Mouse (Mus musculus) cerebral cortex, adult 2 months (tissue): Measurements from ENCODE around the gene Cntln.

ENCODE experiments used
- WGBS: fragments of 180-500 bp; shearing (Covaris S2); methylation state at CpG from one replicate; pipeline ENCODE4 v1.1.7; 2018; 5-methylcytosine and 5-hydroxymethylcytosine counted together

Gene Cntln

GRCm38 (mm10) chr4:84884111-84884538 lies at the start of gene Cntln:
Gene Cntln (plus strand): TSS chr4:84884309.
- under 1% methylated on average over 50 of the region's 50 CpGs for WGBS

DNA sequence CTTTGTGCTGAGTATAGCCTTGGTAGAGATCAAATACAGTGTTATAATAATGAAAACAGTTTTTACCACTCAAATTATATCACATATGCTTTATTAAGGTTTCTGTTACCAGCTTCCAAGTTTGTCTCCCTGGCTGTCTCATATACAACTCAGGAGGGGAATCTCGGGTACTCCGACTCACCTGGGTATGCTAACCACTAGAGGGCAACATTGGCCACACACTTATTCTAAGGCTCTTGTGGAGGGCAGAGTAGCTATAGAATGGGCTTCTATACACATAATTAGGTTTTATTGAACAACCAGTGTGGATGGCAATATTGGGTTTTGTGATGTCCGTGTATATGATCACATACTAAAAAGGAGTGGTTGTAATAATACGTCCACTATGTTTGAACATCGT lies 47.1 kb upstream of the Cntln start:
- WGBS = 44% methylated on average over 5 of the region's 5 CpGs

GRCm38 (mm10) chr4:84838545-84838944 lies 45.6 kb upstream of the Cntln start:
- 79% methylated on average over 3 of the region's 3 CpGs for WGBS

DNA sequence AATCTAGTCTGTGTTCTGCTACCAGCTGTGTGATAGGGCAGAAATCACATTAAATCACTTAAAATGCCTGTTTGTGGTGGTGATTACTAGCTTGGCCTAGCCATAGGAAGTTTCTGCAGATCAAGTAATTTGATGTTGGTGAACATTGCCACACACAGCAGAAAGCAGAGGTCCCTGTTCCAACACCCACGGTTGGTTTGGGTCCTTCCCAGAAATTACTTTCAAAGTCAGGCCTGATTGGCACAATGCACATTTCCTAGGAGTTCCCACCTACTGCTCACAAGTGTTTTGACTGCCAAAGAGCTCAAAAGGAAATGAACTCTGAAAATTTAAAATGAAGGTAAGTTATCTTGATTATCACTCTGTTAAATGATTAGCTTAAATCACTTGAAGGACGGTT lies 44.6 kb upstream of the Cntln start:
- WGBS = 68% methylated on average over 2 of the region's 2 CpGs

DNA sequence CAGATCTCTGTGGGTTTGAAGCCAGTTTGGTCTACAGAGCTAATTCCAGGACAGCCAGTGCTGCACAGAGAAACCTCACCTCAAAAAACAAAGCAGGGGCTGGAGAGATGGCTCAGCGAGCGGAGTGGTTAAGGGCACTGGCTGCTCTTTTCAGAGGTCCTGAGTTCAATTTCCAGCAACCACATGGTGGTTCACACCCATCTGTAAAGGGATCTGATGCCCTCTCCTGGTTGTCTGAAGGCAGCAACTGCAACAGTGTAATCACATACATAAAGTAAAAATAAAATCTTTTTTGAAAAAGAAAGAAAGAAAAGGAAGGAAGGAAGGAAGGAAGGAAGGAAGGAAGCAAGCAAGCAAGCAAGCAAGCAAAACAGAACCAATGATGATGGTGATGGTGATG lies 26.5 kb upstream of the Cntln start:
- 83% methylated on average over 2 of the region's 2 CpGs for WGBS

DNA sequence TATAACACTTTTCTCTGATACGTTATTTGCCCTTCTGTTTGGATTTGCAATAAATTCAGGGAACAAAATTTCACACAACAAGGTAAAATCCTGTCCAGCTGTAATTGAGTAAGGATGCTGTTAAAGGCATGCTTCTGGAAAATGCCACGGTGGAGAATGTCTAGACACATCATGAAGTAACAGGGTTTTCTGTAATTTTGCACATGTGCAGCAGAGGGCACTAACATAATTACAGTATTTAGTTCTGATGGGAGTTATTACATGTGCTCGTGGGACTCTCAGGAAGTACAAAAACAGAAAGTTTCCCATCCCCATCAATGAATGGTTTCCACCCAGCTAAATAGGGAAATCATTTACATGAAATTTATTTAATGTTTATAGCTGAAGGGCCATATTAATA lies 7.8 kb upstream of the Cntln start:
- WGBS = 28% methylated on average over 3 of the region's 3 CpGs

- 48% methylated on average over 12 of the region's 12 CpGs for WGBS
These were observed 463 bp upstream of the Cntln start for GRCm38 (mm10) chr4:84883646-84884045.

DNA sequence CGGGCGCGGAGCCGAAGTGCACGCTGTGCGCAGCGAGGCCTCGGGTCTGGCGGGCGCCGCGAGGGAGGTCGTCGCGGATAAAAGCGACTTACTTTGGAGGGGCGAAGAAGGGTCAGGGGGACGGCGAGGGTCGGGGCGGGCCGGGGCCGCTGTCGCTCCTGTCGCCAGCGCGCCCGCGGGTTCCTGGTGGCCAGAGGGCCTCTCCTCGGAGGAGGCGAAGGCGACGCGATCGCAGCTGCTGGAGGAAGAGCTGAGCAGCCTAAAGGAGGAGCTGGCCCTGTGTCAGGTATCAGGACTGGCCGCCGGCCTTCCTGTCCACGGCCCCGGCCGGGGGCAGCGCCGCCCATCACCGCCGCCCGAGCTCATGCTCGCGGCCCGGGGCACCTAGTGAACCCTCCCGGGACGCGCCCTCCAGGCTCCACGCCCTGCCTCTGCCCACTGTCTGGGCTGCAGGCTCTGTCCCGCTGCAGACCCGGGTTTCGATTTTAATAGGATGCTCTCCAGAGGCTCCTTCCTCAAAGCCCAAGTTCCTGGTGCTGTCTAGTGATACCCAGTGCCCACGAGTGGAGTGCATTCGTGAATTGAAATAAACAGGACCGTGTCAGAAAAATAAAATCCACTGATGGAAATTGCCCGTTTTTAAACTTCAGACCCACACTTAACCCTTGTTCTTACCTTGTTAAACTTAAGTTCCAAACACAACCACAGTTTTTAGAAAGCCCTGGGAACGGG lies 596 bp downstream of the Cntln start:
- 1% methylated on average over 51 of the region's 60 CpGs for WGBS

DNA sequence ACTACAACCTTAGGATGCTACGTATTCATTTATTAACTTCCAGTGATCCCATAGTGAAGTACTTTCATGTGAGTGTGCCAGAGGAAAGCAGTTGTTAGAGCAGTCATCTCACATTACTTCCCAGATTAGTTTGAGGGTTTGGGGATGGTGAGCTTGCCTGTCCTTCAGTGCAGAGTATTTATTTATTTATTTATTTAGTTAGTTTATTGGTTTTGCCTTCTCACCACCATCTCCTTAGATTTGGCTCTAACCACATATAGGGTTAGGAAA lies 1.1 kb downstream of the Cntln start:
- 10% methylated on average over 1 of the region's 1 CpGs for WGBS

GRCm38 (mm10) chr4:84918393-84918792 lies 34.3 kb downstream of the Cntln start:
- WGBS = 85% methylated on average over 1 of the region's 1 CpGs

GRCm38 (mm10) chr4:84934342-84934929 lies 50.3 kb downstream of the Cntln start:
- 87% methylated on average over 6 of the region's 6 CpGs for WGBS

DNA sequence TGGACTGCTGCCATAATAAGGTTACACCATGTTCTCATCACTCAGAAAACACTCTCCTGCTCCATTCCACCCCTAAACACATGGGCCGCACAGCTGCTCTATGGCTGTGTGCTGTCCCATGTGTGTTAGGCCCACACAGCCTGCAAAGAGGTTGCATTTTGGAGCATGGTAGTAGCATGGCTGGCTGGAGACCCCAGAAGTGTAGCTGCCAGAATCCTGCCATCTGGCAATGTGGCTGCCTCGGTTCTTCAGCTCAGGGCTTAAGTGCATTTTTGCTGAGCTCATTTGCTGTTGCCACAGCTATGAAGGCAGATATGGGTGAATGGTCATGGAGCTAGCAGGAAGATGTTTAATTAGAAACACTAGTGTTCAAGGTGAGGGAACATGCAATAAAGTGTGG lies 58.0 kb downstream of the Cntln start:
- 72% methylated on average over 2 of the region's 2 CpGs for WGBS

GRCm38 (mm10) chr4:84942651-84943050 lies 58.5 kb downstream of the Cntln start:
- 79% methylated on average over 2 of the region's 2 CpGs for WGBS

DNA sequence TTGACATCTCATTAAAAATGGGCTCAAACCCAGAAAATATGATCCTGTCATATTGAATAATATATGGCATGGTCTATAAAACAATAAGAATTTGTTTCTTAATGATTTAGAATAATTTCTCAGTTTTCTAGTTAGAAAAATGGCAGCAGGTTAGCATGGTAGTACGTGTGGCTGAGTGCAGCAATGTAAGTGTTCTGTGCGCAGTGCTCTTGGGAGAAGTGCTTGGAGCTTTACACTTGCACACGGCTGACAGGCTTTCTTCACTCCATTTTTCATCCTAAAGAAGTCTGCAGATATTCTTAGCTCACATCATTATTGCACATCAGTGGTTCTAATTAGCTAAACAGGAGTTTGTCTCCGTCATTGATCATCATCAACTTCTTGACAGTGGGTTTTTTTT lies 60.0 kb downstream of the Cntln start:
- WGBS = 91% methylated on average over 4 of the region's 4 CpGs

DNA sequence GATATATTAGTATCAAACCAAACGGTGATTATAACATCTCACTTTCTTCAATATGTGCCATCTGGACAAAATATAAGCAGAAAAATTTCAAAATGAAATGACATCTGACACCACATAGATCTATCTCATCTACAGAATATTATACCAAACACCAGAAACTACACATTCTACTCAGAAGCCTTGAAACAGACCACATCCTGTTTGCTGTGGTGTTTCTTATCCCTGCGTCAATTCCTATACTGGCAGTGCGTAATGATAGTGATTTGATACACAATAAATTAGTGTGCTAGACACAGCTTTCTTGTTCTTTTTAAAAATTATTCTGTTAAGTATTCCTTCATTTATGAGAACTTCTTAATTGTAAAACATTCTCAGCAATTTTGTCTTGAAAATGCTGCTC lies 62.3 kb downstream of the Cntln start:
- 95% methylated on average over 3 of the region's 3 CpGs for WGBS

DNA sequence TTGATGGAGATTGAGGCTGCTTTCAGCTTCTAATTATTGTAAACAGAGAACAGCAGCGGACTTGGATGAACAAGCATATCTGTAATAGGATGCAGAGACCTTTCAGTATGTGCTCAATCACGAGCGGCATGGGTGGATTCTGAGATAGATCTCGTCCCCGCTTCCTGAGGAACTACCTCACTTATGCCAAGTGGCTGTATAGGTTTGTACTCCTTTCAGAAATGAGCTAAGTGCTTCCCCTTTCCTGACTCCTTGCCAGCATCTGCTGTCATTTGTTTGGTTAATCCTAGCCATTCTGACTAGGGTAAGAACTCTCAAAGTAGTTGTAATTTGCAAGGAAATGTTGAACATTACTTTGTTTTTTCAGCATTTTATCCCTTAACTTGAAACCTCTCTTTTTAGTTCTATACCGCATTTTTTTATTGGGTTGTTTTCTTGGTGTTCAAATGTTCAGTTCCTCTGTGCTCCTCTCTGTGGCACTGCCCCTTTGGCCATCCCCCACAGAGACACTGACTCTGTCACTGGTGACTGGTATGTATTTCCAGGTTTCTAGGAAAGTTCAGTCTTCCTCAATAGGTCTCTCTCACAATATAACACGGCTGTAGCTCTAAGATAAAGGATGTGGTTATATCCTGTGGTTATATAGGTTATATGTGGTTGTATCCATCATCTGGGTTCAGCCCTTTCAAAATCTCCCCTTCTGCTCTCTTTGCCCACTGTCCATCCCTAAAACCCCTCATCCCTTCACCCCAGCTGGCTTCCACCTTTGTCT lies 93.0 kb downstream of the Cntln start:
- 64% methylated on average over 7 of the region's 7 CpGs for WGBS

- 49% methylated on average over 10 of the region's 10 CpGs for WGBS
These were observed 111.6 kb downstream of the Cntln start for GRCm38 (mm10) chr4:84995520-84996348.

DNA sequence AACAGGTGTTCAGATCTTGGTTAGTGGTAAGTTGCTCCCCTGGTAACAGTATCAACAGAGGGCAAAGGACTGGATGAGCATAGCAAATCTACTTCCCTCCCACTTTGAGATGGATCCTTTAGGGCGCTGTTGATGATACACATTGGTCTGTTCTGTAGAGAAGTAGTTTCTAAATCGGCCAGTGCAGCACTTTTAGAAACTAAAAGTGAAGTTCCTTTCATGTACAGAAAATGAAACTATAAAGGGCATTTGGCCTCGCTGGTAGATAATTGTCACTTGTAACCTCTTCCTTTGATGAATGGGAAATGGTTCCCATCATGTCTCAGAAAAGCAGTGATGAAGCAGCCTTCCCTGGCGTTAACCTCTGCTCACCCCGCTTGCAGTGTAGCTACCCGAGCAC lies 121.5 kb downstream of the Cntln start:
- WGBS = 84% methylated on average over 6 of the region's 6 CpGs

GRCm38 (mm10) chr4:85006789-85007188 lies 122.7 kb downstream of the Cntln start:
- 80% methylated on average over 3 of the region's 3 CpGs for WGBS

- 72% methylated on average over 2 of the region's 2 CpGs for WGBS
These were observed 161.6 kb downstream of the Cntln start for GRCm38 (mm10) chr4:85045748-85046147.

DNA sequence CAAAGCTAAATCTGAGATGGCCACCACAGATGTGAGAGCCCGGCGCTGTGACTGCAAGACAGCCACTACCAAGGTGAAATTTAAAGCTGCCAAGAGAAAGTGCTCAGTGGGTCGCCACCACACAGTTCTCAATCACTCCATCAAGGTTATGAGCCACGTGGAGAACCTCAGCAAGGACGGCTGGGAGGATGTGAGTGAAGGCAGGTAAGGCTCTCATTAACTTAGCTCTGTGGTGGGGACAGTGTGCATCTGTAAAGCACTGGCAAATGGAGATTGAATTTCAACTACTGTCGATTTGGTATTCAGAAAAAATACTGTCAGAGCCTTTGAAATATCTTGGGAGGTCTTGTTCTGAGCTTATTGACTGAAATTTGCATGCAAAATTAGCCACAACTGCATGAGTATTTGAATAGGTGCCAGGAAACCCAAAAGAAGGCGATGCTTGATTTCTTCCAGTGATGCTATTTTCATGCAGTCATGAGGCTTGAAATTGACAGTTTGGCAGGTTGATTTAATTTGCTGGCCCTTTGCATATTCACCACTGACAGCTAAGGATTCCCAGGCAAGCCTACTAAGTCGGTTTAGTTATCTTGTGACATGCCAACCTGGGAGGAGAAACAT lies 165.9 kb downstream of the Cntln start:
- 66% methylated on average over 8 of the region's 8 CpGs for WGBS

- WGBS = 56% methylated on average over 1 of the region's 1 CpGs
These were observed 170.5 kb downstream of the Cntln start for GRCm38 (mm10) chr4:85054616-85055015.
